Mouse (Mus musculus): ENCODE measurements at regions not wholly inside any gene's neighbourhood (a gene's known extent, or its start where the extent isn't known, plus 50 kb on each side); places are given as distances from the start of the nearest gene placed in this dataset.

DNA sequence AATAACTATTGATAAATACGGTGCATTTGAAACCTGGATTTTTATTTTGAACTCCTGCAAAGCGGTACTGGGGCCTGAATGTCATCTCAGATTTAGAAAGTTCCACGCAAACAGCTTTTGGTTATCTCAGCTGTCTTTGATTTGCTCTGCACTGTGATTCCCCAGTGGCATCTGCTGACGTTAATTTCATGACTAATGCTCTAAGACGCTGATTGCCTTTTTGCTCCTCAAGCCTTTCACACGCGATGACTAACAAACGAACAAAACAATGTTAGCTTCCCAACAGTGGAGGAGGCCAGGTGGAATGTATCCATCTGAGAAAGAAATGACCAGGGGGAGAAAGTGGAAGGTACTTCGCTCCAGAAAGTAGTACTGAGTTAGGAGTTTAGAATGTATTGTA, 586.1 kb upstream of the Slit2 start:
- no peak for TF ChIP-seq CTCF (IDR thresholded peaks at IDR 0.05; ENCODE audit: low read depth)
- Histone ChIP-seq H3K27ac (no peak overlapping the region), H3K36me3 (ENCODE audit: insufficient read depth, low read length) (no peaks in the 10 kb centered on the region), H3K4me1 (ENCODE audit: insufficient read depth, low read length) (no peaks in the 10 kb centered on the region), H3K4me2 (ENCODE audit: low read depth, low read length) (no peak overlapping the region), H3K9ac (replicated peaks; ENCODE audit: low read length) (no peak overlapping the region), H3K27me3 (ENCODE audit: insufficient read depth, low read length) (no peaks in the 10 kb centered on the region), H3K4me3 (ENCODE audit: low read length) (no peak overlapping the region), H3K9me3 (ENCODE audit: low read length) (no peaks in the 10 kb centered on the region)
- DNase-seq (ENCODE audit: low spot score) (no peak), ATAC-seq (no peak)
- WGBS = 75% methylated on average over 9 of the region's 9 CpGs

GRCm38 (mm10) chr5:47421916-47422315, 561.0 kb upstream of the Slit2 start:
- no peak overlapping the region for H3K4me2 ChIP-seq (ENCODE audit: low read depth, low read length)
- no peaks in the 10 kb centered on the region for H3K36me3 ChIP-seq (ENCODE audit: insufficient read depth, low read length)
- H3K27ac ChIP-seq = no peak overlapping the region
- no peak overlapping the region for H3K9ac ChIP-seq (replicated peaks; ENCODE audit: low read length)
- WGBS = 71% methylated on average over 2 of the region's 2 CpGs
- H3K9me3 ChIP-seq (ENCODE audit: low read length) = no peaks in the 10 kb centered on the region
- H3K4me1 ChIP-seq (ENCODE audit: insufficient read depth, low read length) = no peaks in the 10 kb centered on the region
- no peak for TF ChIP-seq CTCF (IDR thresholded peaks at IDR 0.05; ENCODE audit: low read depth)
- ATAC-seq = no peak
- no peak overlapping the region for H3K4me3 ChIP-seq (ENCODE audit: low read length)
- DNase-seq (ENCODE audit: low spot score) = no peak
- no peaks in the 10 kb centered on the region for H3K27me3 ChIP-seq (ENCODE audit: insufficient read depth, low read length)

GRCm38 (mm10) chr5:47426040-47426439, 556.9 kb upstream of the Slit2 start:
- Histone ChIP-seq H3K27me3 (ENCODE audit: insufficient read depth, low read length) (no peaks in the 10 kb centered on the region), H3K36me3 (ENCODE audit: insufficient read depth, low read length) (no peaks in the 10 kb centered on the region), H3K4me1 (ENCODE audit: insufficient read depth, low read length) (no peaks in the 10 kb centered on the region), H3K9me3 (ENCODE audit: low read length) (no peaks in the 10 kb centered on the region), H3K27ac (no peak overlapping the region), H3K9ac (replicated peaks; ENCODE audit: low read length) (no peak overlapping the region), H3K4me3 (ENCODE audit: low read length) (no peak overlapping the region), H3K4me2 (ENCODE audit: low read depth, low read length) (no peak overlapping the region)
- no peak for TF ChIP-seq CTCF (IDR thresholded peaks at IDR 0.05; ENCODE audit: low read depth)
- DNase-seq (ENCODE audit: low spot score) (no peak), ATAC-seq (no peak)
- 84% methylated on average over 4 of the region's 4 CpGs for WGBS

DNA sequence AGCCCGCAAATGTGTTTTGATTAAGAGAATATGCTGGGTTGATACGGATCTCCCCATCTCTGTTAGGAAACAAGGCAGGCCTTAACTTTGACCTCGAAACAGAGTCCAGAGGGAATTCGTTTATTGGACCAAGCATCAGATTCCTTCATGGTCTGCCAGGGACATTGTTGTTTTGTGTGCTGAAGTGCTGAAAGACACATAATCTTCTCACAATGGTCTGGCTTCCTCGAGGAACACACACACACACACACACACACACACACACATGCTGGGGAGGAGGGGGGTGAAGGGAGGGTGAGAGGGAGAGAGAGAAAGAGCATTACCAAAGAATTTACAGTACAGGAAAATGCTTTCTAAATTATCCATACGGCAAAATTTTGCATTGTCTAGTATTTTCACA, 556.5 kb upstream of the Slit2 start:
- TF ChIP-seq CTCF (IDR thresholded peaks at IDR 0.05; ENCODE audit: low read depth) = no peak
- 67% methylated on average over 6 of the region's 6 CpGs for WGBS
- H3K27me3 ChIP-seq (ENCODE audit: insufficient read depth, low read length) = no peaks in the 10 kb centered on the region

GRCm38 (mm10) chr5:47429217-47430172, 553.4 kb upstream of the Slit2 start:
- TF ChIP-seq CTCF (IDR thresholded peaks at IDR 0.05; ENCODE audit: low read depth) = no peak
- 73% methylated on average over 10 of the region's 10 CpGs for WGBS
- H3K27me3 ChIP-seq (ENCODE audit: insufficient read depth, low read length) = no peaks in the 10 kb centered on the region
- no peak overlapping the region for H3K4me3 ChIP-seq (ENCODE audit: low read length)
- H3K9ac ChIP-seq (replicated peaks; ENCODE audit: low read length) = no peak overlapping the region
- DNase-seq (ENCODE audit: low spot score) (no peak), ATAC-seq (no peak)
- H3K9me3 ChIP-seq (ENCODE audit: low read length) = no peaks in the 10 kb centered on the region
- H3K4me2 ChIP-seq (ENCODE audit: low read depth, low read length) = no peak overlapping the region
- H3K4me1 ChIP-seq (ENCODE audit: insufficient read depth, low read length) = no peaks in the 10 kb centered on the region
- no peaks in the 10 kb centered on the region for H3K36me3 ChIP-seq (ENCODE audit: insufficient read depth, low read length)
- H3K27ac ChIP-seq = no peak overlapping the region

More for the DNA sequence above, 556.5 kb upstream of the Slit2 start:
- DNase-seq (ENCODE audit: low spot score) (no peak), ATAC-seq (no peak)
- Histone ChIP-seq H3K4me2 (ENCODE audit: low read depth, low read length) (no peak overlapping the region), H3K4me3 (ENCODE audit: low read length) (no peak overlapping the region), H3K9me3 (ENCODE audit: low read length) (no peaks in the 10 kb centered on the region), H3K36me3 (ENCODE audit: insufficient read depth, low read length) (no peaks in the 10 kb centered on the region), H3K27ac (no peak overlapping the region), H3K9ac (replicated peaks; ENCODE audit: low read length) (no peak overlapping the region), H3K4me1 (ENCODE audit: insufficient read depth, low read length) (no peaks in the 10 kb centered on the region)

- no peak overlapping the region for H3K4me3 ChIP-seq (ENCODE audit: low read length)
- no peak overlapping the region for H3K4me2 ChIP-seq (ENCODE audit: low read depth, low read length)
- ATAC-seq = no peak
- no peaks in the 10 kb centered on the region for H3K27me3 ChIP-seq (ENCODE audit: insufficient read depth, low read length)
- no peaks in the 10 kb centered on the region for H3K9me3 ChIP-seq (ENCODE audit: low read length)
- WGBS = 33% methylated on average over 5 of the region's 5 CpGs
- H3K9ac ChIP-seq (replicated peaks; ENCODE audit: low read length) = no peak overlapping the region
- H3K27ac ChIP-seq = no peak overlapping the region
- H3K36me3 ChIP-seq (ENCODE audit: insufficient read depth, low read length) = no peaks in the 10 kb centered on the region
- TF ChIP-seq CTCF (IDR thresholded peaks at IDR 0.05; ENCODE audit: low read depth) = no peak
- no peaks in the 10 kb centered on the region for H3K4me1 ChIP-seq (ENCODE audit: insufficient read depth, low read length)
- no peak for DNase-seq (ENCODE audit: low spot score)
Observed at GRCm38 (mm10) chr5:47431599-47432328, 551.2 kb upstream of the Slit2 start.

Measured in hindbrain, postnatal 0 days (tissue).